Mouse (Mus musculus): ENCODE results near the gene Dnah12. TPM values are rescaled to one million over a fixed set of nuclear protein-coding genes. Genes with fewer than 3 reads are reported as not detected.

Dnah12 gene
- not detected in 2 replicates for polyA plus RNA-seq (2011; ENCODE audit: insufficient read length, low read depth, missing spikeins)

DNA sequence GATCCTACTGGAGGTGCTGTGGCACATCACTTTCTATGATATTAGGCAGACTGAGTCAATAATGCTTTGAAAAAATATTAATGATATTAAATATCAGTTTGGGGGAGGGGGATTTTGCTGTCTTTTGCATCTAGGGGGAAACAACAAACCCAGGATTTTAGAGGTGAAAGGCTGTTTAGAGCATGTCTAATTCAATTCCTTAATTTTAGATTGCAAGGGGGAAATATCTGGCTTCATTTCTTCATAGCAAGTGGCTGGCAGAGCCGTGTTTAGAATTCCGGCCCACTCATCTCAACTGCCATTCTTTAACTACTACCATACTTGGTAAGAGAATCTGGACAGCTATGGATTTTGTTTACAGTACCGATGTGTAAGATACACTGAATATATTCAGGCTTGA, at the start of gene Dnah12:
Dnah12 (plus strand) TSS at position 301 of the 400 bp plus-strand sequence.
- Histone ChIP-seq H3K4me1 (ENCODE audit: control insufficient read depth, insufficient read depth, low read length) (no peaks in the 10 kb centered on the region), H3K27ac (ENCODE audit: insufficient read depth, low read length) (no peak within 1 kb of the TSS), H3K4me3 (ENCODE audit: insufficient read depth, low read length) (no peak within 1 kb of the TSS)
- TF ChIP-seq CTCF (IDR thresholded peaks at IDR 0.05; ENCODE audit: borderline replicate concordance, insufficient read depth, low read length), result no peak
- TF ChIP-seq POLR2A (IDR thresholded peaks at IDR 0.05; ENCODE audit: low read depth, low read length), result no peak

DNA sequence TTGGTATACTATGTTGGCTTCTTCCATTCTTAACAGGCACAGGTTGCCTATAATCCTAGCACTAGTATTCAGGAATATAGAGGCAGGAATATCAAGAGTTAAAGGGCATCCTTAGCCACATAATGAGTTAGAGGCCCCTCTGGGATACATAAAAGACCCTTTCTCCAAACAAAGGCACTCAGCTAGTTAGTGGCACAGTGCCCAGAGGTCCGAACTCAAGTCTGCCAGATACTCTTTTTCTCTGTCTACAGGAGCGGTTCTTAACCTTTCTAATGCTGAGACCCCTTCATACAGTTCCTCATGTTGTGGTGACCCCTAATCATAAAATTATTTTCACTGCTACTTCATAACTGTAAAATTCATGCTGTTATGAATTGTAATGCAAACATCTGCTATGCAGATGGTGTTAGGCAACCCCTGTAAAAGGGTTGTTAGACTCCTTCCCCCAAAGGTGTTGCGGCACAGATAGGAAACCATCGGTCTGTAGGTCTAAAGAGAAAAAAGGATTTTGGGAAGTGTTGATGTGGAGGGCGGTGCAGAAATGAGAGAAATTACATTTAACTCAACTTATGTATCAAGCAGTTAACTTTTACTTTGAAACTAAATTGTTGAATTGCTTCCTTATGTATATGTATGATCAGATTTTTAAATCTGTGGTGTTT, 47.0 kb upstream of the Dnah12 start:
- no peak overlapping the region for H3K27ac ChIP-seq (ENCODE audit: insufficient read depth, low read length)
- TF ChIP-seq CTCF (IDR thresholded peaks at IDR 0.05; ENCODE audit: borderline replicate concordance, insufficient read depth, low read length) (no peak), POLR2A (IDR thresholded peaks at IDR 0.05; ENCODE audit: low read depth, low read length) (no peak)
- H3K4me3 ChIP-seq (ENCODE audit: insufficient read depth, low read length), result no peak overlapping the region
- H3K4me1 ChIP-seq (ENCODE audit: control insufficient read depth, insufficient read depth, low read length), result peaks cover 15% of the 10 kb centered on the region

DNA sequence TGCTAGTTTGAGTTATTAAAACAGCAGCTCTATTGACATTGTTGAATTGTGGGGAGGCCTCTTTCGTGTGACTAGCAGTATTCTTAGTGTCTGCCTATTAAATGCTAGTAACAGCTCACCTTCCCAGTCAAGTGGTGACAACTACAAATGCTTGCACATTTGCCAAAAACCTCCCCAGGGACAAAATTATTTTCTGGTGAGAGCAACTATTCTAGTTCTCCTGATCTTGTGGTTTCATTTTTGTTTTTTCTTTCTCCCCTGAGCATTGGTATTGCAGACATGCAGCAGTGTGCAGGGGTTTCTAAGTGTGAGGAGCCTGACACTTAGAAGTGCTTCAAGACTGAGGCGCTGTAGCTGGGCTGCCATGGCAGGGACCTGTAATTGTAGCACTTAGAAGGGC, 45.3 kb upstream of the Dnah12 start:
- peaks cover 15% of the 10 kb centered on the region for H3K4me1 ChIP-seq (ENCODE audit: control insufficient read depth, insufficient read depth, low read length)
- TF ChIP-seq CTCF (IDR thresholded peaks at IDR 0.05; ENCODE audit: borderline replicate concordance, insufficient read depth, low read length) (no peak), POLR2A (IDR thresholded peaks at IDR 0.05; ENCODE audit: low read depth, low read length) (no peak)
- no peak overlapping the region for H3K4me3 ChIP-seq (ENCODE audit: insufficient read depth, low read length)
- no peak overlapping the region for H3K27ac ChIP-seq (ENCODE audit: insufficient read depth, low read length)

DNA sequence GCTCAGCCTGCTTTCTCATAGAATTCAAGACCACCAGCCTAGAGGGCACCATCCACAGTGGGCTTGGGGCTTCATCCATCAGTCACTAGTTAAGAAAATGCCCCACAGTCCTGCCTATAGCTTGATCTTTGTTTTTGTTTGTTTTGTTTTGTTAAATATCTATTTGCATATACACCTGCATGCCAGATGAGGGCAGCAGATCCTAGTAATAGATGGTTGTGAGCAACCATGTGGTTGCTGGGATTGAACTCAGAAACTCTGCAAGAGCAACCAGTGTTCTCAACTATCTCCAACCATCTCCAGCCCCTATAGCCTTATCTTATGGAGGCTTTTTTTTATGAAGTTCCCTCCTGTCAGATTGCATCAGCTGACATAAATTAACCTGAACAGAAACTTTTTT, 41.2 kb upstream of the Dnah12 start:
- Histone ChIP-seq H3K4me3 (ENCODE audit: insufficient read depth, low read length) (no peak overlapping the region), H3K27ac (ENCODE audit: insufficient read depth, low read length) (no peak overlapping the region), H3K4me1 (ENCODE audit: control insufficient read depth, insufficient read depth, low read length) (peaks cover 8% of the 10 kb centered on the region)
- no peak for TF ChIP-seq CTCF (IDR thresholded peaks at IDR 0.05; ENCODE audit: borderline replicate concordance, insufficient read depth, low read length)
- TF ChIP-seq POLR2A (IDR thresholded peaks at IDR 0.05; ENCODE audit: low read depth, low read length), result no peak

DNA sequence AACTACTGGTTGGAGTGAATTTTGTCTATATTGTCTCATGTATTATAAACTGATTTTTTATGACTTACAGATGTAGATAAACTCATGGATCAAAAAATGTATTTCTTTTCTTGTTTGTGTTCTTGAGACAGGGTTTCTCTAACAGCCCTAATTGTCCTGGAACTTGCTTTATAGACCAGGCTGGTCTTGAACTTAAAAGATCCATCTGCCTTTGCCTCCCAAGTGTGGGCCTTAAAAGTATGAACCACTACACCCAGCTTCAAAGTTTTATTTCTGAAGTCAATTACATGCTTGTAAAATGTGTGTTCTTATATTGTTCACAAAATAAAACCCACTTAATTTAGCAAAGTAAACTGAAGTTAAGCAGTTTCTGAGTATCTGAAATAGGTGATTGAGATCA, 34.9 kb upstream of the Dnah12 start:
- Histone ChIP-seq H3K27ac (ENCODE audit: insufficient read depth, low read length) (no peak overlapping the region), H3K4me3 (ENCODE audit: insufficient read depth, low read length) (no peak overlapping the region), H3K4me1 (ENCODE audit: control insufficient read depth, insufficient read depth, low read length) (no peaks in the 10 kb centered on the region)
- TF ChIP-seq CTCF (IDR thresholded peaks at IDR 0.05; ENCODE audit: borderline replicate concordance, insufficient read depth, low read length), result no peak
- TF ChIP-seq POLR2A (IDR thresholded peaks at IDR 0.05; ENCODE audit: low read depth, low read length), result no peak

DNA sequence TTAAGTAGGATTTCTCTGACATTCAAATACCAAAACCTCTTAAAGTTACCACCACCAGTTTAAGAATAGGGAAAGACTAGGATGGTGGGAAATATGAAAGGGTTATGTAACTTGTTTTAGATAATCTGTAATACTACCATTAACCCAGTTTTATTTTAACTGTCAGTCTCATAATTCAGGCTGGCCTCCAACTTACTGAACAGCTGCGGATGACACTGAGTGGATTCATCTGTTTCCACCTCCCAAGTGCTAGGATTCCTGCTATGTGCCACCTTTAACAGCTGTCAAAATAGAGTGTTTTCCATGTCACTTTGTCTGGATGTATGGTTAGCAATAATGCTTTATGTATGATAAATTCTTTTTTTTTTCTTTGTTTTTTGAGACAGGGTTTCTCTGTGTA, 32.8 kb upstream of the Dnah12 start:
- no peak overlapping the region for H3K27ac ChIP-seq (ENCODE audit: insufficient read depth, low read length)
- no peak for TF ChIP-seq CTCF (IDR thresholded peaks at IDR 0.05; ENCODE audit: borderline replicate concordance, insufficient read depth, low read length)
- no peak for TF ChIP-seq POLR2A (IDR thresholded peaks at IDR 0.05; ENCODE audit: low read depth, low read length)
- no peaks in the 10 kb centered on the region for H3K4me1 ChIP-seq (ENCODE audit: control insufficient read depth, insufficient read depth, low read length)
- H3K4me3 ChIP-seq (ENCODE audit: insufficient read depth, low read length), result no peak overlapping the region

DNA sequence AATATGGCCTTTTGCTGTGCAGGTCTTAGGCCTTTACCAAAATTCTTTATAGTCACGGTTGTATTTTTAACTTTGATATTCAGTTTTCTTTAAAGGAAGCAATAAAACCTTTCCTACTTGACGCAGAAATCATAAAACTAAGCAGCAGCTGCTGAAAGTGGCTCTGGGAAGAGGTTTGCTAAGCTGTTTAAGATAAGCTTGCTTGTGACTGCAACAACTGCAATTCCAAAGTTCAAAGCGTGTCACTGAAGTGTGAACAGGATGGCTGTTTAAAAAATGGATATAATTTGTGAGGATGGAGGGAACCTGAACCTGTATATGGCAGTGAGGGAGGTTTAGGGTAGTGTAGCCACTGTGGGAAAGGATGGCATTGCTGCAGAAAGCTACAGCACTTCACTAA, 31.1 kb upstream of the Dnah12 start:
- Histone ChIP-seq H3K27ac (ENCODE audit: insufficient read depth, low read length) (no peak overlapping the region), H3K4me1 (ENCODE audit: control insufficient read depth, insufficient read depth, low read length) (no peaks in the 10 kb centered on the region; the same call in 1 of the 2 replicates)
- TF ChIP-seq CTCF (IDR thresholded peaks at IDR 0.05; ENCODE audit: borderline replicate concordance, insufficient read depth, low read length), result no peak
- no peak for TF ChIP-seq POLR2A (IDR thresholded peaks at IDR 0.05; ENCODE audit: low read depth, low read length)

DNA sequence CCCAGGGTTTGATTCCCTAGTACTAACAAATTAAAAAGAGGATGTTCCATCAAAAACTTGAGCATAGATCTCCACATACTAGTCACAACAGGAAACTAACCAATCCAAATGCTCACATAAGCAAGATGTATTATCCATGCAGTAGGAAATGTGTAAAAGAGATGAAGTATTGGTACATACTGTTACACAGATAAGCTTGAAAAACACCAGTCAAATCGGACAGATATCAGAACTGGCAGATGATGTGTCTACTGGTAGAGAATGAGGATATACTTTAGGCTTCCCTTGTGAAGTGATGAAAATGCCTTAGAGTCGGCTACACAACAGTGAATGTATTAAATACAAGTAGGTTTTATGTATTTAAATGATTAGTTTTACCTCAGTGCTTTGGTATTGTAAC, 30.6 kb upstream of the Dnah12 start:
- Histone ChIP-seq H3K4me1 (ENCODE audit: control insufficient read depth, insufficient read depth, low read length) (no peaks in the 10 kb centered on the region; the same call in 1 of the 2 replicates), H3K27ac (ENCODE audit: insufficient read depth, low read length) (no peak overlapping the region), H3K4me3 (ENCODE audit: insufficient read depth, low read length) (no peak overlapping the region)
- TF ChIP-seq CTCF (IDR thresholded peaks at IDR 0.05; ENCODE audit: borderline replicate concordance, insufficient read depth, low read length) (no peak), POLR2A (IDR thresholded peaks at IDR 0.05; ENCODE audit: low read depth, low read length) (no peak)

More for the DNA sequence above, 31.1 kb upstream of the Dnah12 start:
- H3K4me3 ChIP-seq (ENCODE audit: insufficient read depth, low read length), result no peak overlapping the region

DNA sequence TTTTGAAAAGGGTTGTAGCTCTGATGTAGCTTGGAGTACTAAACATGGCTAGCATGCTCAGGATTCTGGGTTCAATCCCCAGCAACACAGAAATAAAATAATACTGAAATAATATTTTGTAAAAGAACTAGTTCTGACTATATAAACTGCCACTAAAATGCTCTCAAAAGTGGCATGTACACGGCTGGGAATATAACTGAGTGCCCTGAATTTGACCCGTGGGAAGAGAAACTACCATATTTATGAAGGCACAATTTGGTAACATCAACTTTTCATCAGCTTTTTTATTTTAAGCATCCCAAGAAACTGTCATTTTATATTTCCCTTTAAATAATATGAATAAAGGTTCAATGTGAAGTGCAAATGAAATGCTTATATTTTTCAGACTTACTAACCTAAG, 29.2 kb upstream of the Dnah12 start:
- H3K27ac ChIP-seq (ENCODE audit: insufficient read depth, low read length), result no peak overlapping the region
- TF ChIP-seq POLR2A (IDR thresholded peaks at IDR 0.05; ENCODE audit: low read depth, low read length) (no peak), CTCF (IDR thresholded peaks at IDR 0.05; ENCODE audit: borderline replicate concordance, insufficient read depth, low read length) (no peak)
- H3K4me1 ChIP-seq (ENCODE audit: control insufficient read depth, insufficient read depth, low read length), result no peaks in the 10 kb centered on the region; the same call in 1 of the 2 replicates
- no peak overlapping the region for H3K4me3 ChIP-seq (ENCODE audit: insufficient read depth, low read length)

DNA sequence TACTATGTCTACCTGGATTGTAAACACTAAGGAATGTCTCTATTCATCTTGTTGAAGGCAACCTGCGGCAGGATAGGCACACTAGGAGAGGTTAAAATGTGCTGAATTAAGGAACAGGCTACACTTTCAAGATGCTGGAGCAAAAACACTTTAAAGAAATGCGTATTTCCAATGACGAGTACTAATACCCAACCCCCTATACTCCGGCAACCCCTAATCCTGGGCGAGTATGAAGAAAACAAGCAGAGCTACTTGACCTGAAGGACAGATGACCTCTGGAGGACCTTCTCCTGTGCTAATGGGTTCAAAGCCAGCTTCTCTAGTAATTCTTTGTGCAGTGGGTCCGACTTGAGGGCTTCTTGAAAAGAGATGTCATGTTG, 25.1 kb upstream of the Dnah12 start:
- TF ChIP-seq POLR2A (IDR thresholded peaks at IDR 0.05; ENCODE audit: low read depth, low read length) (no peak), CTCF (IDR thresholded peaks at IDR 0.05; ENCODE audit: borderline replicate concordance, insufficient read depth, low read length) (no peak)
- Histone ChIP-seq H3K4me1 (ENCODE audit: control insufficient read depth, insufficient read depth, low read length) (no peaks in the 10 kb centered on the region; the same call in 1 of the 2 replicates), H3K27ac (ENCODE audit: insufficient read depth, low read length) (0 out of 2 replicates have a peak overlapping the region, but pooled peaks have one; percentile 2), H3K4me3 (ENCODE audit: insufficient read depth, low read length) (peak overlapping the region; percentile 85)
